Mouse (Mus musculus): ENCODE data around the gene Atm.

Gene Atm

DNA sequence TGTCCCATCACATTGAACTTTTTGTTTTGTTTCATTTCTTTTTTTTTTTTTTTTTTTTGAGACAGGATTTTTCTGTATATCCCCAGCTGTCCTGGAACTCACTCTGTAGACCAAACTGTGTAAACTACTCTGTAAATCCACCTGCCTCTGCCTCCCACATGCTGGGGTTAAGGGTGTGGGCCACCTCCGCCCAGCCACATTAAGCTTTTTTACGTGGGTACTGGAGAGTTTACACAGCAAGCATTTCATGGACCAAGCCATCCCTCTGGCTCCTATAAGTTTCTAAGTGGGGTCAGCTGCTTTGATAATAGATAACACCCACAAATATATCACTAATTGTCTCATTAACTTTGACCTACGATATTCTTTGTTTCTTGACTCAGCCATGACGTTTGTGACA lies 128.0 kb downstream of the Atm start:
- no peak for DNase-seq

DNA sequence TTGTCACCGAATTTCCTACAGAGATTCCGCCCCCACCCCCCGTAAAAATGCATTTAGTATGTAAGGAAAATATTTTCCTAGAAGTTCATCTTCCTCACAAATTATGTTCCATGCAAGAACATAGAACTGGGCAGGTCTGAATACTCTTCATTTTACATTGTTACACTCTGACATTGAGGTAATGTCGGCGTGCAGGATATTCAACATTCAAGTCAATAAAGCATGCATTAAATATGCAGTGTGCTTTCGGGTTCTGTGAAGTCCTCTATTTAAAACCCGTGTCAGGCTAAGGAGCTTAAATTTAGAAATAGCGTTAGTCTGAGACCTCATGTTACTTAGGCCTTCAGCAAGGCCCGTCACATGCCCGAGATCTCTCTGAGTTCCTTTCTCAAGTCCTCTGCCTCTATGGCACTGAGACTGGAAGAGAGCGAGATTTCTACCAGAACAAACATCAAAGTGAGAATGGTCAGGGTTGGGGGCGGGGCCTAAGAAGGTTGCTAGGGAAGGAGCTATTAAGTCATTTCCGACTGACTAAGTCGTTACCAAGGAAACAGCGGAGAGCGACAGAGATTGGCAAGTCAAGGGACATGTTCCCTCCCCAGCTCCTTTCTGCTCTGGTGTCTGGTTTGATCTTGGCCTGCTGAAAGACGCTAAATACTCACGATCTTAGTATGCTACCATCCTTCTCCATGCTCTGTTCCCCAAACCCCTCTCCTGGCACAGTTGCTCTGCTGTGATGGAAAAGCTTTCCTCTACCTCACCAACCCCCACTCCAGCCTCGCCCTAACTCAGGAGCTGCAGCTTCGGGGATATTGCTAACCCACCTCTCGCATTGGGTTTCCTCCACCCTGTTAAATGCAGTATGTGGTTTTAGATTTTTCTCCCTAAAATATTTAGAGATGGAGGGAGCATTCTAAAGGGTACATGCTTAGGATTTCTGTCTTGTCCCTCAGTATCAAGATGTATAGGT lies 131.5 kb downstream of the Atm start:
- peak; percentile 88 for DNase-seq

GRCm38 (mm10) chr9:53404050-53404752 lies 132.3 kb downstream of the Atm start:
- DNase-seq: no peak

GRCm38 (mm10) chr9:53402991-53403390 lies 133.5 kb downstream of the Atm start:
- no peak for DNase-seq

DNA sequence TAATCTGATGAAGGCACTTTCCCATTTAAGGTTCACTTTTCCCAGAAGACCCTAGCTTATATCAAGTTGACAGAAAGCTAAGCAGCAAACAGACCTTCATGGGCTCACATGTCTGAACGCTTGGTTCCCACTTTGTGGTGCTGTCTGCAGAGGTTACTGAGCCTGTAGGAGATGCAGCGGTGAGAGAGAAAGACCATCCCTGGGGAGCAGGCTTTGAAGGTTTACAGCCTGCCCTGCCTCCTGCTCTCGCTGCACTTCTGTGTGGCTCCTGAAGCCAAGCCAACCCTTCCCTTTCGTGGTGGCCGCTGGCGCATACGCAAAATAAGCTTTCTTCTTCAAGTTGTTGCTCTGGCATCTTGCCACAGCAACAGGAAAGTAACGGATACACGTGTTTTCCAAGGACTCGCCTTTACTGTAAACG lies 134.2 kb downstream of the Atm start, which contains the start of gene 4930550C14Rik:
Gene 4930550C14Rik, plus strand, starts transcription at position 35 of the 421 bp plus-strand sequence.
- DNase-seq: peak; percentile 76

DNA sequence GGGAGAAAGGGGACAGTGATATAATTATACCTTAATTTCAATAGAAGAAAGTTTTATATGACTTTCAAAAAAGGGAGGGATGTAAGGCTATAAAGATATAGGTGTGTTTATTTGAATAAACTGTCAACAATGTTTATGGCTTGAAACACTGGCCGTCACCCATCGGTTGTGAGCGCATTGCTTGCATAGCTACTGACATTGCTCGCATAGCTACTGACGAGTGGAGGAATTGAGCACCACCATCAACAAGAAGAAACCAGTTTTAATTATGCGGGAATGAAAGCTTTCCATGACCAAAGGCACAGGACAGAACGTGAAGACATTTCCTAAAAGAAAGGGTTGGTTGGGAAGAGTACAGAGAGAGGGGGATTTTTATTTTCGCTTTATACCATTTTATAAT lies 135.4 kb downstream of the Atm start:
- DNase-seq: no peak

- no peak for DNase-seq
These were observed 135.8 kb downstream of the Atm start for GRCm38 (mm10) chr9:53400696-53401095.

- no peak for DNase-seq
These were observed 137.0 kb downstream of the Atm start for GRCm38 (mm10) chr9:53399537-53399936.

GRCm38 (mm10) chr9:53398388-53398700 lies 138.2 kb downstream of the Atm start:
- peak; percentile 83 for DNase-seq

GRCm38 (mm10) chr9:53397685-53398387 lies 138.7 kb downstream of the Atm start:
- no peak for DNase-seq

GRCm38 (mm10) chr9:53390136-53390535 lies 146.4 kb downstream of the Atm start:
- no peak for DNase-seq

Measured in lung, postnatal 36 days (tissue).